Mouse (Mus musculus) MEL (cell line): ENCODE data around the gene Slc44a4. TPM values are rescaled to one million over a fixed set of nuclear protein-coding genes. Genes with fewer than 3 reads are reported as not detected.
"Not testable (repeated sequence)": the region's sequence is repeated elsewhere in the genome, so short reads cannot be mapped to it uniquely, and the experiment has no call there.

Experiments used
- DNase-seq: peaks from one replicate; pipeline ENCODE4 v3.0.0; 2011; ENCODE audit warnings: low read depth, low spot score
- H3K27ac ChIP-seq: 2 replicates; pipeline ENCODE4 v1.5.1; 2012; ENCODE audit warnings: low read depth, mild to moderate bottlenecking, control low read depth, low read length, moderate library complexity; ENCODE audit not compliant: control insufficient read depth
- H3K27me3 ChIP-seq, 2 experiments: fragments of 150-350 bp in 1 of 2; sonication (generic) in 1 of 2; 2 replicates each; pipeline ENCODE4 v1.6.1; 2012; ENCODE audit warnings: low read length in 2 of 2, mild to moderate bottlenecking in 2 of 2, improper control_type of control experiment in 1 of 2, moderate library complexity in 1 of 2; ENCODE audit not compliant: insufficient read depth in 2 of 2, control insufficient read depth in 1 of 2
- H3K36me3 ChIP-seq, 2 experiments: 2 replicates each; pipeline ENCODE4 v1.6.1; 2012 to 2014; ENCODE audit warnings: low read length in 2 of 2, improper control_type of control experiment in 1 of 2, inconsistent platforms in 1 of 2, mild to moderate bottlenecking in 1 of 2; ENCODE audit not compliant: insufficient read depth in 2 of 2, control insufficient read depth in 1 of 2
- H3K4me1 ChIP-seq, 2 experiments: fragments of 150-350 bp in 1 of 2; sonication (generic) in 1 of 2; 2 replicates each; pipeline ENCODE4 v1.6.1; 2012; ENCODE audit warnings: low read length in 2 of 2, improper control_type of control experiment in 1 of 2, mild to moderate bottlenecking in 1 of 2; ENCODE audit not compliant: insufficient read depth in 2 of 2, control insufficient read depth in 1 of 2
- H3K4me3 ChIP-seq, 2 experiments: fragments of 150-350 bp in 1 of 2; sonication (generic) in 1 of 2; 2 replicates each; pipeline ENCODE4 v1.5.1; 2012; ENCODE audit warnings: low read depth in 2 of 2, low read length in 2 of 2, mild to moderate bottlenecking in 2 of 2, moderate library complexity in 2 of 2, control low read depth in 1 of 2, improper control_type of control experiment in 1 of 2; ENCODE audit not compliant: control insufficient read depth in 1 of 2, insufficient read depth in 1 of 2
- H3K79me2 ChIP-seq: 2 replicates; pipeline ENCODE4 v1.6.1; 2012; ENCODE audit warnings: mild to moderate bottlenecking, low read length, moderate library complexity; ENCODE audit not compliant: control insufficient read depth, poor library complexity, insufficient read depth
- H3K9ac ChIP-seq: 2 replicates; pipeline ENCODE4 v1.6.1; 2012; ENCODE audit warnings: low read depth, mild to moderate bottlenecking, control low read depth, low read length, moderate library complexity; ENCODE audit not compliant: control insufficient read depth, poor library complexity, severe bottlenecking
- H3K9me3 ChIP-seq: fragments of 150-350 bp; sonication (generic); replicated peaks from 2 replicates; pipeline ENCODE4 v1.6.1; 2012; ENCODE audit warnings: mild to moderate bottlenecking, low read length, improper control_type of control experiment, moderate library complexity; ENCODE audit not compliant: insufficient read depth
- CHD1 ChIP-seq: IDR thresholded peaks from 2 replicates; pipeline ENCODE4 v1.6.1; 2012; ENCODE audit warnings: low read depth, mild to moderate bottlenecking, inconsistent platforms, low read length, improper control_type of control experiment
- CHD2 ChIP-seq: IDR thresholded peaks from 2 replicates; pipeline ENCODE4 v1.6.1; 2011; ENCODE audit warnings: low read length, improper control_type of control experiment
- GABPA ChIP-seq: IDR thresholded peaks from 2 replicates; pipeline ENCODE4 v1.6.1; 2012; ENCODE audit warnings: low read depth, mild to moderate bottlenecking, inconsistent platforms, low read length, improper control_type of control experiment, moderate library complexity
- KAT2A ChIP-seq: conservative IDR thresholded peaks from 2 replicates; pipeline ENCODE4 v1.6.1; 2012; ENCODE audit warnings: low read depth, low read length, improper control_type of control experiment, inconsistent platforms
- MAFK ChIP-seq: IDR thresholded peaks from 2 replicates; pipeline ENCODE4 v1.6.1; 2011; ENCODE audit warnings: low read depth, mild to moderate bottlenecking, low read length, improper control_type of control experiment, borderline replicate concordance
- MAX ChIP-seq: IDR thresholded peaks from 2 replicates; pipeline ENCODE4 v1.6.1; 2011; ENCODE audit warnings: low read length, improper control_type of control experiment
- MAZ ChIP-seq: IDR thresholded peaks from 2 replicates; pipeline ENCODE4 v1.6.1; 2012; ENCODE audit warnings: low read depth, mild to moderate bottlenecking, inconsistent platforms, low read length, improper control_type of control experiment
- MYC ChIP-seq: IDR thresholded peaks from 2 replicates; pipeline ENCODE4 v1.6.1; 2011; ENCODE audit warnings: low read depth, mild to moderate bottlenecking, low read length, improper control_type of control experiment, moderate library complexity
- POLR2AphosphoS5 ChIP-seq: IDR thresholded peaks from 2 replicates; pipeline ENCODE4 v1.6.1; 2012; ENCODE audit warnings: low read depth, borderline replicate concordance, mild to moderate bottlenecking, inconsistent platforms, low read length, moderate library complexity, mixed read lengths
- TBP ChIP-seq: IDR thresholded peaks from 2 replicates; pipeline ENCODE4 v1.8.0; 2011; ENCODE audit warnings: low read depth, low read length, improper control_type of control experiment
- TCF12 ChIP-seq: IDR thresholded peaks from 2 replicates; pipeline ENCODE4 v1.6.1; 2014; ENCODE audit warnings: low read depth, mild to moderate bottlenecking, inconsistent platforms, low read length, improper control_type of control experiment, moderate library complexity
- USF2 ChIP-seq, 2 experiments: IDR thresholded peaks; 2 replicates each; pipeline ENCODE4 v1.6.1; 2011 to 2012; ENCODE audit warnings: improper control_type of control experiment in 2 of 2, low read length in 2 of 2, borderline replicate concordance in 1 of 2, inconsistent platforms in 1 of 2, low read depth in 1 of 2, mild to moderate bottlenecking in 1 of 2; ENCODE audit not compliant: insufficient read depth in 1 of 2
- polyA plus RNA-seq, 2 experiments: library from polyadenylated mRNA; stranded (reverse) in 1 of 2; unstranded in 1 of 2; fragments of >175 nt in 1 of 2; fragments of >200 nt in 1 of 2; gene quantifications; 2 replicates each; pipeline versions ENCODE4 v1.2.1 to v1.2.4; 2012; ENCODE audit warnings: low replicate concordance in 2 of 2, low read depth in 1 of 2; ENCODE audit not compliant: insufficient read length in 2 of 2, insufficient read depth in 1 of 2, missing spikeins in 1 of 2
- total RNA-seq: library from RNA; depleted of rRNA; stranded (reverse); fragments of 300-350 nt; gene quantifications from 2 replicates; pipeline ENCODE4 v1.2.3, GENCODE M21; 2012

The Slc44a4 gene
- total and polyA plus RNA-seq, 3 experiments: 0.06 to 0.12 TPM; not detected in 1

- H3K4me1 ChIP-seq, DNase-seq, H3K9me3 ChIP-seq, H3K79me2 ChIP-seq, H3K27ac ChIP-seq, H3K4me3 ChIP-seq, H3K9ac ChIP-seq, H3K36me3 ChIP-seq, H3K27me3 ChIP-seq: not testable (repeated sequence)
Observed at GRCm38 (mm10) chr17:34972069-34972749, 57.9 kb downstream of the Slc44a4 start, which contains the start of the genes Hspa1a and Hspa1l. Gene Hspa1a, minus strand, starts transcription at chr17:34972156. Gene Hspa1l, plus strand, starts transcription at chr17:34972703.

- Histone ChIP-seq H3K4me1 (no peaks in the 10 kb centered on the region), H3K4me3 (no peak overlapping the region), H3K79me2 (peaks cover 5% of the 10 kb centered on the region; the same call in 1 of the 2 replicates), H3K9ac (no peak overlapping the region), H3K36me3 (peaks cover 0 to 6% of the 10 kb centered on the region in 2 experiments; a peak in 1 of 4 replicates), H3K27me3 (no peaks in the 10 kb centered on the region), H3K9me3 (no peaks in the 10 kb centered on the region), H3K27ac (no peak overlapping the region)
- no peak for DNase-seq
- TF ChIP-seq POLR2AphosphoS5 (no peak), MAFK (peak; percentile 84)
Observed at GRCm38 (mm10) chr17:34975581-34976492, 61.6 kb downstream of the Slc44a4 start.

GRCm38 (mm10) chr17:34977000-34977399 is 62.7 kb downstream of the Slc44a4 start:
- no peak overlapping the region for H3K27ac ChIP-seq
- H3K4me1 ChIP-seq: no peaks in the 10 kb centered on the region
- no peak overlapping the region for H3K9ac ChIP-seq
- no peak overlapping the region for H3K4me3 ChIP-seq
- peaks cover 0 to 6% of the 10 kb centered on the region in 2 experiments; a peak in 1 of 4 replicates for H3K36me3 ChIP-seq
- no peaks in the 10 kb centered on the region for H3K27me3 ChIP-seq
- peaks cover 9% of the 10 kb centered on the region for H3K79me2 ChIP-seq
- no peak for DNase-seq
- no peaks in the 10 kb centered on the region for H3K9me3 ChIP-seq
- no peak for TF ChIP-seq CHD2
- TF ChIP-seq TBP: no peak
- no peak for TF ChIP-seq TCF12
- no peak for TF ChIP-seq GABPA
- no peak for TF ChIP-seq MAX
- no peak for TF ChIP-seq MAFK
- TF ChIP-seq KAT2A: no peak
- no peak for TF ChIP-seq USF2 (IDR thresholded peaks at IDR 0.05; ENCODE audit: borderline replicate concordance in 1 of 2, insufficient read depth in 1 of 2, low read depth in 1 of 2, low read length in 2 of 2)
- TF ChIP-seq MYC: no peak
- TF ChIP-seq MAZ: no peak
- no peak for TF ChIP-seq CHD1
